Mouse (Mus musculus): ENCODE data around the gene Zfp777.
A peak's percentile ranks its signal among the peaks of the same experiment; 100 is the strongest.

Zfp777 gene

GRCm38 (mm10) chr6:48048426-48049272 is at the start of gene Zfp777:
TSS of gene Zfp777 (minus strand) at chr6:48048911.
- peak; percentile 80 for DNase-seq

GRCm38 (mm10) chr6:48086957-48087715 is 38.4 kb upstream of the Zfp777 start:
- DNase-seq, result no peak

GRCm38 (mm10) chr6:48086471-48086878 is 37.8 kb upstream of the Zfp777 start, which contains the start of gene Zfp746:
TSS of gene Zfp746 (minus strand) at chr6:48086593.
- peak; percentile 94 for DNase-seq

- peak; percentile 66 for DNase-seq
Observed at GRCm38 (mm10) chr6:48085521-48086404, 37.1 kb upstream of the Zfp777 start.

- no peak for DNase-seq
Observed at GRCm38 (mm10) chr6:48083733-48084191, 35.1 kb upstream of the Zfp777 start.

GRCm38 (mm10) chr6:48081952-48082351 is 33.2 kb upstream of the Zfp777 start:
- DNase-seq, result no peak

- DNase-seq, result no peak
Observed at GRCm38 (mm10) chr6:48081021-48081420, 32.3 kb upstream of the Zfp777 start.

GRCm38 (mm10) chr6:48073316-48073715 is 24.6 kb upstream of the Zfp777 start:
- no peak for DNase-seq

GRCm38 (mm10) chr6:48067492-48067891 is 18.8 kb upstream of the Zfp777 start:
- no peak for DNase-seq

- no peak for DNase-seq
Observed at GRCm38 (mm10) chr6:48065587-48066075, 16.9 kb upstream of the Zfp777 start.

- DNase-seq, result no peak
Observed at GRCm38 (mm10) chr6:48064451-48064850, 15.7 kb upstream of the Zfp777 start.

- no peak for DNase-seq
Observed at GRCm38 (mm10) chr6:48063940-48064339, 15.2 kb upstream of the Zfp777 start.

- DNase-seq, result no peak
Observed at GRCm38 (mm10) chr6:48060895-48061294, 12.2 kb upstream of the Zfp777 start.

- DNase-seq, result no peak
Observed at GRCm38 (mm10) chr6:48060421-48060820, 11.7 kb upstream of the Zfp777 start.

GRCm38 (mm10) chr6:48052136-48052535 is 3.4 kb upstream of the Zfp777 start:
- no peak for DNase-seq

GRCm38 (mm10) chr6:48051666-48052065 is 3.0 kb upstream of the Zfp777 start:
- DNase-seq, result no peak

GRCm38 (mm10) chr6:48049273-48050065 is 758 bp upstream of the Zfp777 start:
- no peak for DNase-seq

GRCm38 (mm10) chr6:48047450-48048351 is 1.0 kb downstream of the Zfp777 start:
- DNase-seq, result no peak

- DNase-seq, result no peak
Observed at GRCm38 (mm10) chr6:48047114-48047449, 1.6 kb downstream of the Zfp777 start.

GRCm38 (mm10) chr6:48032661-48033060 is 16.1 kb downstream of the Zfp777 start:
- no peak for DNase-seq
